Mouse (Mus musculus) hindbrain, postnatal 0 days (tissue): ENCODE results near the gene Trim80. TPM values are rescaled to one million over a fixed set of nuclear protein-coding genes. Genes with fewer than 3 reads are reported as not detected.
A peak's percentile ranks its signal among the peaks of the same experiment; 100 is the strongest.

Experiments
- ATAC-seq: fragments of 200-750 bp; cut with Nextera tagmentation; 2 replicates; pipeline ENCODE4 v1.8.0; 2017; ENCODE audit warnings: mild to moderate bottlenecking, moderate TSS enrichment, moderate library complexity
- DNase-seq: peaks from one replicate; pipeline ENCODE4 v3.0.0-alpha.2; 2015; ENCODE audit warnings: low spot score
- H3K27ac ChIP-seq: fragments of 300-500 bp; sonication (generic); 2 replicates; pipeline ENCODE4 v1.5.1; 2014; ENCODE audit warnings: mild to moderate bottlenecking
- H3K27me3 ChIP-seq: fragments of 300-500 bp; sonication (generic); 2 replicates; pipeline ENCODE4 v1.6.1; 2014; ENCODE audit warnings: low read length, mixed read lengths; ENCODE audit not compliant: insufficient read depth
- H3K36me3 ChIP-seq: fragments of 300-500 bp; sonication (generic); 2 replicates; pipeline ENCODE4 v1.6.1; 2014; ENCODE audit warnings: low read length, mixed read lengths; ENCODE audit not compliant: insufficient read depth
- H3K4me1 ChIP-seq: fragments of 300-500 bp; sonication (generic); 2 replicates; pipeline ENCODE4 v1.6.1; 2014; ENCODE audit warnings: antibody characterized with exemption, low read length, mixed read lengths; ENCODE audit not compliant: insufficient read depth
- H3K4me2 ChIP-seq: fragments of 300-500 bp; sonication (generic); 2 replicates; pipeline ENCODE4 v1.6.1; 2014; ENCODE audit warnings: low read depth, mild to moderate bottlenecking, low read length, moderate library complexity, mixed read lengths
- H3K4me3 ChIP-seq: fragments of 300-500 bp; sonication (generic); 2 replicates; pipeline ENCODE4 v1.5.1; 2014; ENCODE audit warnings: low read length
- H3K9ac ChIP-seq: fragments of 300-500 bp; sonication (generic); replicated peaks from 2 replicates; pipeline ENCODE4 v1.6.1; 2014; ENCODE audit warnings: mild to moderate bottlenecking, low read length, moderate library complexity, mixed read lengths
- H3K9me3 ChIP-seq: fragments of 300-500 bp; sonication (generic); 2 replicates; pipeline ENCODE4 v1.6.1; 2016; ENCODE audit warnings: low read length, mixed read lengths
- CTCF ChIP-seq: IDR thresholded peaks from 2 replicates; pipeline ENCODE4 v1.5.1; 2016; ENCODE audit warnings: antibody characterized with exemption, control low read depth, low read depth
- WGBS: fragments of 180-500 bp; shearing (Covaris S2); extraction: QIAGEN DNeasy Blood & Tissue Kit; methylation state at CpG from one replicate; pipeline ENCODE4 v1.1.7; 2014; 5-methylcytosine and 5-hydroxymethylcytosine counted together
- polyA plus RNA-seq: library from polyadenylated mRNA; unstranded; fragments of >200 nt; fragmentation: Nextera tagmentation; extraction: Ambion mirVana; gene quantifications from 2 replicates; pipeline ENCODE4 v1.2.1, GENCODE M21; 2015
- total RNA-seq: library from RNA; depleted of rRNA; stranded (reverse); fragments of >200 nt; gene quantifications from 2 replicates; pipeline ENCODE4 v1.2.3, GENCODE M21; 2014

Trim80 gene
- total and polyA plus RNA-seq, 2 experiments from 2014 or later, result 0.11 TPM; not detected in 1

DNA sequence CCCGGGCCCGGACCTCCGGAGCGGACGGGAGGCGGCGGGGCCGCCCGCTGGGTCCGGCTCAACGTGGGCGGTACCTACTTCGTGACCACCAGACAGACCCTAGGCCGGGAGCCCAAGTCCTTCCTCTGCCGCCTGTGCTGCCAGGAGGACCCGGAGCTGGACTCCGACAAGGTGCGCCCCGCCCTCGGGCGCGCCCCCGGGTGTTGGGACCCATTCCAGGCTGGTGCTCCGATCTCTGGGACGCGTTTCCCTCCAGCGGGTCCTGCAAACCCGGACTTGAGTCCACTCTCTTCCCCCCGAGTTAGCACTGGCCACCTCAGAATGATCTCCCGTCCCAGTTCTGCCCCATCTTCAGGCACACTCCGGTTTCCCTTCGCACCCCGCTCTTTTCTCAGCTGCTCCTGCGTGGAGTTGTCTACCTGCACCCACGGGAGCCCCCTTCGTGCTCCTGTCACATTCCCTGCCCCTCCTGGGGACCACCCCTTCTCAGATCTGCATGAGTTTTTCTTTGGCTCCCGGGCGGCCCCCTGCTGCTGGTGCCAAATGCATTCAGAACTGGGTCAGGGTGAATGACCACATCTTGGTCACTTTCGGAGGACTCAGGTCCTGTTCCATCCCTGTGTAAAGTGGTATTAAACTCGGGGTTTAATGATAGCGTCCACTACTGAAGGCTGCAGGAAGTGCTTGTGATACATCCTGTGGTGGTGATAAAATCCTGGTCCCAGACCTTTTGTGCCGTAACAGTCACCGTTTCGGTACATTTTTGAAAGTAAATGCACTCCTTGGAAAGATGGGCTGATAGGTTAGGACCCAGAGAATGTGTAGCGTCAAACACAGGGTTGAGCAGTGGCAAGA, 19.8 kb upstream of the Trim80 start:
- no peaks in the 10 kb centered on the region for H3K9me3 ChIP-seq
- peak overlapping the region; percentile 96 for H3K9ac ChIP-seq
- H3K27ac ChIP-seq, result peak overlapping the region; percentile 90
- peaks cover 20% of the 10 kb centered on the region for H3K36me3 ChIP-seq
- H3K4me1 ChIP-seq, result peaks cover 16% of the 10 kb centered on the region
- H3K27me3 ChIP-seq, result no peaks in the 10 kb centered on the region
- TF ChIP-seq CTCF, result peak; percentile 25; the same call in 1 of the 2 replicates
- peak; percentile 73 for ATAC-seq
- peak overlapping the region; percentile 84 for H3K4me2 ChIP-seq
- WGBS, result 1% methylated on average over 45 of the region's 45 CpGs
- DNase-seq, result peak; percentile 73
- H3K4me3 ChIP-seq, result peak overlapping the region; percentile 93

DNA sequence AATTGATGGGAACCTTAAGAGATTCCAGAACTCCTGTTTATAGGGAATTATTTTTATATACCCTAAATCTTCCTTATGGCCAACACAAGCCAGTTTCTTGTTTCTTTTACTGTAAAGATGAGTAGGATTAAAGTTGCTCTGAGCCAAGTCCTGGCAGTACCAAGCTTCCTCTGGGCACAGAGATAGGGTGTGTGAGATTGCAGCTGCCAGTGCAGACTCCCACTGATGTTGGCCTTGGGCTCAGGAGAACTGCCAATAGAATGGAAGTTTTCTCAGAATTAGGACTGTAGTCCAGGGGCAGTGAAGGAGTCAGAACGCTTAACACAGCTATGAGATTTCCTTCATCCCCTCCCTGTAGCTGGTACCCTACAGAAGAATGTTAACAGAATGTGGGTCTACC, 19.0 kb upstream of the Trim80 start:
- peaks cover 22% of the 10 kb centered on the region for H3K36me3 ChIP-seq
- H3K27me3 ChIP-seq, result no peaks in the 10 kb centered on the region
- peaks cover 16% of the 10 kb centered on the region for H3K4me1 ChIP-seq
- H3K27ac ChIP-seq, result peak overlapping the region; percentile 90; the same call in 1 of the 2 replicates
- DNase-seq (no peak), ATAC-seq (no peak)
- WGBS, result 27% methylated on average over 1 of the region's 1 CpGs
- H3K9me3 ChIP-seq, result no peaks in the 10 kb centered on the region
- no peak for TF ChIP-seq CTCF
- peak overlapping the region; percentile 93 for H3K4me3 ChIP-seq
- no peak overlapping the region for H3K9ac ChIP-seq
- peak overlapping the region; percentile 84 for H3K4me2 ChIP-seq

DNA sequence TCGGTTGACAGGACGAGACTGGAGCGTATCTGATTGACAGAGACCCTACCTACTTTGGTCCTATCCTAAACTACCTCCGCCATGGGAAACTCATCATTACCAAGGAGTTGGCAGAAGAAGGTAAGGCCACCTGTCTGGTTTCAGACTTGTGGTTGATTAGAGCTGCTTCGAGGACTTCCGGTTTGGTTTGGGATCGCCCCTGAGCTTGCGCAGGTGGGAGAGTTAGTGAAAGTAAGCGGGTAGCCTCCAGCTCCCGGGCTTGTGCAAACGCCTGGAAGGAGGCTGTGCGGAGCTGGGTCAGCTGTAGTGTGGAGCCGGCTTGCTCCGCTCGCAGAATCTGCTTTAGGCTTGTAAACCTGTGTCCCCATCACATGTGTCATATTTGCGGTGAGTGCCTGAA, 18.4 kb upstream of the Trim80 start:
- no peaks in the 10 kb centered on the region for H3K27me3 ChIP-seq
- 94% methylated on average over 16 of the region's 16 CpGs for WGBS
- H3K27ac ChIP-seq, result no peak overlapping the region
- H3K9ac ChIP-seq, result no peak overlapping the region
- ATAC-seq, result no peak
- H3K4me1 ChIP-seq, result peaks cover 16% of the 10 kb centered on the region
- DNase-seq, result no peak
- no peak overlapping the region for H3K4me3 ChIP-seq
- H3K9me3 ChIP-seq, result no peaks in the 10 kb centered on the region
- peak overlapping the region; percentile 84; the same call in 1 of the 2 replicates for H3K4me2 ChIP-seq
- H3K36me3 ChIP-seq, result peaks cover 21% of the 10 kb centered on the region
- TF ChIP-seq CTCF, result no peak

DNA sequence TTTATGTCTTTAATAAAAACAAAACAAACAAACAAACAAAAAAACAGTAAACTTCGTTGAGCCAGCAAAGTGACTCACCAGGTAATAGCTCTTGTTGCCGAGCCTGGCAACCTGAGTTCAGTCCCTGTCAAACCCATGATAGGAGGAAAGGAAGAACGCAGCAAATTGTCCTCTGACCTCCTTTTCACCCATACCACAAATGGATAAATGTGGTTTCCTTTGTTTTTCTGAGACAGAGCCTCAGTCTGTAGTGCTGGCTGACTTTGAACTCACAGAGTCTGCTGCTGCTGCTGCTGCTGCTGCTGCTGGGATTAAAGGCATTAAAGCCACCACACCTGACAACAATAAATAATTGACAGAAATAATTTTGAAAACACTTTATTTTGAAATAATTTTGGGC, 17.3 kb upstream of the Trim80 start:
- no peak overlapping the region for H3K4me3 ChIP-seq
- no peaks in the 10 kb centered on the region for H3K27me3 ChIP-seq
- H3K36me3 ChIP-seq, result peaks cover 17% of the 10 kb centered on the region; the same call in 1 of the 2 replicates
- no peaks in the 10 kb centered on the region for H3K9me3 ChIP-seq
- WGBS, result 87% methylated on average over 3 of the region's 3 CpGs
- H3K27ac ChIP-seq, result no peak overlapping the region
- H3K4me2 ChIP-seq, result no peak overlapping the region
- no peak for ATAC-seq
- H3K4me1 ChIP-seq, result peaks cover 16% of the 10 kb centered on the region
- TF ChIP-seq CTCF, result no peak
- no peak overlapping the region for H3K9ac ChIP-seq
- DNase-seq, result no peak

DNA sequence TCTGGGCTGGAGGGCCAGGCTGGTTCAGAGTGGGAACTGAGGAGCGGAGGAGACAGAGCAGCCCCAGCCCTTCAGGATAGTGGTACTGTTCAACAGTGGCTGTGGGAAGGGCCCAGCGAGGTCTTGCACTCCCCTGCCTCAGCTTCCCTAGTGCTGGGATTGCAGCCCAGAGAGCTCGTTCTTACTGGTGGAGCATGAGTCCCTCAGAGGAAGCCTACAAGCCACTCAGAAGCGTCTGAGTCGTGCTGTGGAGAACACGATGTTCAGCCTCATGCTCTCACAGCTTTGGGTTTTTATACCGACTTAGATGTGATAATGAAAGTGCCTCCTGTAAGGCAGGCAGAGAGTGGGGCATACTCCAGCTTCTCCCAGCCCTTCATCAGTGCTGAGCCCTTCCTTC, 15.7 kb upstream of the Trim80 start:
- Histone ChIP-seq H3K9ac (no peak overlapping the region), H3K4me1 (peaks cover 6% of the 10 kb centered on the region), H3K4me3 (no peak overlapping the region), H3K4me2 (no peak overlapping the region), H3K9me3 (no peaks in the 10 kb centered on the region), H3K36me3 (peaks cover 23% of the 10 kb centered on the region), H3K27me3 (no peaks in the 10 kb centered on the region), H3K27ac (no peak overlapping the region)
- no peak for ATAC-seq
- no peak for DNase-seq
- TF ChIP-seq CTCF, result no peak
- 91% methylated on average over 7 of the region's 7 CpGs for WGBS

DNA sequence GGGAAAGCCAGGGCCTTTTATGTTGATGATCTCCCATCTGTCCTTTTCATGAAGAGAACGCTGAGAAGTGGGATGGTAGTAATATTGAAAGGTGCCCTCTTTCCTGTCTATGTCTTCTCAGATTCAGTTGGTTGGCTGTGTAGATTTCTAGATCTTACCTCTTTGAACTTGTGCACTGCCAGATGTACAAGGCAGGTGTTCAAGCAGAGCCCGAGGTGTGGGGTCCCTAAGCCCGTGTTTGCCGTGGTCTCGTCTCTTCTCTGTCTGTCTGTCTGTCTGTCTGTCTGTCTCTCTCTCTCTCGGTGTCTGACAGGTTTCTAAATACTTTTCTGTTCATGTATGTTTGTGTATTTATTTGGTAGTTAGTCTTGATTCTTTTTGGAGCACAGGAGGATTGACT, 14.7 kb upstream of the Trim80 start:
- Histone ChIP-seq H3K4me1 (peaks cover 6% of the 10 kb centered on the region), H3K4me2 (no peak overlapping the region), H3K27ac (no peak overlapping the region), H3K4me3 (no peak overlapping the region), H3K36me3 (peaks cover 33% of the 10 kb centered on the region), H3K27me3 (no peaks in the 10 kb centered on the region), H3K9ac (no peak overlapping the region), H3K9me3 (no peaks in the 10 kb centered on the region)
- no peak for TF ChIP-seq CTCF
- 94% methylated on average over 6 of the region's 6 CpGs for WGBS
- ATAC-seq (no peak), DNase-seq (no peak)
